Mouse (Mus musculus) kidney, adult 2 months (tissue): ENCODE measurements around the gene Scube3.
A peak's percentile ranks its signal among the peaks of the same experiment; 100 is the strongest.

Experiments
- CTCF ChIP-seq: fragments of 200-500 bp; conservative IDR thresholded peaks from 2 replicates; pipeline ENCODE4 v1.5.1; 2011; ENCODE audit warnings: low read depth, mild to moderate bottlenecking, control low read depth, low read length, moderate library complexity, mixed read lengths; ENCODE audit not compliant: insufficient read depth, insufficient read length
- POLR2A ChIP-seq: fragments of 200-500 bp; IDR thresholded peaks from one replicate; pipeline ENCODE4 v1.6.1; 2011; ENCODE audit warnings: low read depth, low read length, control low read depth

DNA sequence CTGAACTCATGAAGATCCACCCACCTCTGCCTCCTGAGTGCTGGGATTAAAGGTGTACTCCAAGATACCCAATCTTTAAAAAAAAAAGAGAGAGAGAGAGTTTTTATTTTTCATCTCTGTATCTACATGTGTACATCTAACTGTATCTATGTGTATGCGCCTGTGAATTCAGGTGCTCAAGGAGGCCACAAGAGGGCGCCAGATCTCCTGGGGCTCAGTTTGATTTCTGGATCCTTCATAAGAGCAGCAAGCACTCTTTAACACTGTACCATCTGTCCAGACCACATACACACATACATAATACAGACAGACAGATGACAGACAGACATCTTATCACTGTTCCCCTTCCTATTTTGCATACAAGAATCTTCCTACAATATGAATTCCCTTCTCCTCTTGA lies 49.6 kb upstream of the Scube3 start:
- 0 out of 2 replicates have a peak, but pooled peaks have one; percentile 28 for TF ChIP-seq CTCF
- TF ChIP-seq POLR2A = no peak
